Mouse (Mus musculus) forebrain, postnatal 0 days (tissue): ENCODE measurements around the gene Pfkfb3. TPM values are rescaled to one million over a fixed set of nuclear protein-coding genes. Genes with fewer than 3 reads are reported as not detected.

Experiments used
- ATAC-seq: fragments of 200-750 bp; cut with Nextera tagmentation; 2 replicates; pipeline ENCODE4 v1.8.0; 2017; ENCODE audit warnings: mild to moderate bottlenecking, moderate library complexity
- DNase-seq: peaks from one replicate; pipeline ENCODE4 v3.0.0-alpha.2; 2015
- H3K27ac ChIP-seq: fragments of 300-500 bp; sonication (generic); 2 replicates; pipeline ENCODE4 v1.5.1; 2014; ENCODE audit warnings: low read depth, mild to moderate bottlenecking, antibody characterized with exemption, low read length, moderate library complexity, mixed read lengths
- H3K27me3 ChIP-seq: fragments of 300-500 bp; sonication (generic); 2 replicates; pipeline ENCODE4 v1.6.1; 2014; ENCODE audit warnings: mild to moderate bottlenecking, low read length, mixed read lengths; ENCODE audit not compliant: insufficient read depth
- H3K36me3 ChIP-seq: fragments of 300-500 bp; sonication (generic); 2 replicates; pipeline ENCODE4 v1.6.1; 2014; ENCODE audit warnings: mild to moderate bottlenecking, moderate library complexity; ENCODE audit not compliant: insufficient read depth
- H3K4me1 ChIP-seq: fragments of 300-500 bp; sonication (generic); 2 replicates; pipeline ENCODE4 v1.6.1; 2014; ENCODE audit warnings: antibody characterized with exemption; ENCODE audit not compliant: insufficient read depth
- H3K4me2 ChIP-seq: fragments of 300-500 bp; sonication (generic); 2 replicates; pipeline ENCODE4 v1.6.1; 2014; ENCODE audit warnings: low read depth, mild to moderate bottlenecking, moderate library complexity
- H3K4me3 ChIP-seq: fragments of 300-500 bp; sonication (generic); 2 replicates; pipeline ENCODE4 v1.5.1; 2014; ENCODE audit warnings: low read depth, low read length, mixed read lengths
- H3K9ac ChIP-seq: fragments of 300-500 bp; sonication (generic); 2 replicates; pipeline ENCODE4 v1.6.1; 2014; ENCODE audit warnings: mild to moderate bottlenecking
- H3K9me3 ChIP-seq: fragments of 300-500 bp; sonication (generic); 2 replicates; pipeline ENCODE4 v1.6.1; 2016; ENCODE audit warnings: low read length
- CTCF ChIP-seq: sonication (generic); IDR thresholded peaks from 2 replicates; pipeline ENCODE4 v1.5.1; 2016; ENCODE audit warnings: antibody characterized with exemption, control low read depth, low read depth
- WGBS: fragments of 180-500 bp; shearing (Covaris S2); extraction: QIAGEN DNeasy Blood & Tissue Kit; methylation state at CpG from one replicate; pipeline ENCODE4 v1.1.7; 2014; 5-methylcytosine and 5-hydroxymethylcytosine counted together
- polyA plus RNA-seq: library from polyadenylated mRNA; unstranded; fragments of >200 nt; fragmentation: Nextera tagmentation; extraction: Ambion mirVana; gene quantifications from 2 replicates; pipeline ENCODE4 v1.2.1, GENCODE M21; 2015
- total RNA-seq: library from RNA; depleted of rRNA; stranded (reverse); fragments of >200 nt; gene quantifications from 2 replicates; pipeline ENCODE4 v1.2.3, GENCODE M21; 2014

Gene Pfkfb3
- total and polyA plus RNA-seq, 2 experiments from 2014 or later = 22.5 to 28.9 TPM

DNA sequence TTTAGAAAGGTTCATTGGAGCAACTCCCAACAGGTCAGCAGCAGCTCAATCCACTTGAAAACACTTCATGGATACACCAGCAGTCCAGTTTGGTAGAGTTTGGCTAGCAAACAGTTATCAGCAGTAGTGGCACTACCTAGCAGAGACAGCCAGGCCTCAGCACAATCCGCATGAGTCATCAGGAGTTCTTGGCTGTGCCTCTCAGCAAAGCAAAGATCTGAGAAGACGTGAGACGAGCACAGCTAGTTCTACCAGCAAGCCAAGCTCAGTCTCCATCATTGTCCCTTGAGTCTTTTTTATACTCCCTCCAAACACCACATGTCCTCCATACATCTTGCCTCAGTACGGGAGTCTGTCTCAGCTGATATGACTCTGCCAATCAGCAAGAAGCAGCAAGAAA lies 25.5 kb upstream of the Pfkfb3 start:
- no peak overlapping the region for H3K9ac ChIP-seq
- H3K27me3 ChIP-seq = no peaks in the 10 kb centered on the region
- no peaks in the 10 kb centered on the region for H3K9me3 ChIP-seq
- peaks cover 7% of the 10 kb centered on the region for H3K36me3 ChIP-seq
- WGBS = 94% methylated on average over 4 of the region's 4 CpGs
- H3K27ac ChIP-seq = no peak overlapping the region
- H3K4me1 ChIP-seq = no peaks in the 10 kb centered on the region
- TF ChIP-seq CTCF = no peak
- H3K4me2 ChIP-seq = no peak overlapping the region
- ATAC-seq (no peak), DNase-seq (no peak)
- no peak overlapping the region for H3K4me3 ChIP-seq

DNA sequence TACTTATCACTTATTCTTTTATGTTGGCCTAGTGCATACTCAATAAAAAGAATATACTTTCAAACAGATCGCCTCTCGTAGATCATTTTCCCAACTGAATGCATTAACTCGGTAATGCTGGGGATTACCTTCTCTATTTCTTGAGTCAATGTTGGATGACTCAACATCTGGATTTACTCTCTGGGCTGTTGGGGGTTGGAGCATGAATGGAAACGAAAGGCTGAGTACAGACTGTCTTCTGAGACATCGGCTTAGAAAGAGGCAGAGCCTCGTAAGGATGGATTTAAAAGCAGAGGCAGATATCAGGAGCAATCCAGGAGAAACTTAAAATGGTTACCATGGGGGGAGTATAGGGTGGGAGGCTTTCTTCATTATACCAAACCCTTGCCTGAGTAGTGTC lies 24.3 kb upstream of the Pfkfb3 start:
- no peak for TF ChIP-seq CTCF
- no peak for DNase-seq
- Histone ChIP-seq H3K27ac (no peak overlapping the region), H3K9me3 (no peaks in the 10 kb centered on the region), H3K36me3 (no peaks in the 10 kb centered on the region; the same call in 1 of the 2 replicates), H3K27me3 (no peaks in the 10 kb centered on the region), H3K4me2 (no peak overlapping the region), H3K9ac (no peak overlapping the region), H3K4me3 (no peak overlapping the region), H3K4me1 (no peaks in the 10 kb centered on the region)
- ATAC-seq = no peak
- WGBS = 92% methylated on average over 6 of the region's 6 CpGs

DNA sequence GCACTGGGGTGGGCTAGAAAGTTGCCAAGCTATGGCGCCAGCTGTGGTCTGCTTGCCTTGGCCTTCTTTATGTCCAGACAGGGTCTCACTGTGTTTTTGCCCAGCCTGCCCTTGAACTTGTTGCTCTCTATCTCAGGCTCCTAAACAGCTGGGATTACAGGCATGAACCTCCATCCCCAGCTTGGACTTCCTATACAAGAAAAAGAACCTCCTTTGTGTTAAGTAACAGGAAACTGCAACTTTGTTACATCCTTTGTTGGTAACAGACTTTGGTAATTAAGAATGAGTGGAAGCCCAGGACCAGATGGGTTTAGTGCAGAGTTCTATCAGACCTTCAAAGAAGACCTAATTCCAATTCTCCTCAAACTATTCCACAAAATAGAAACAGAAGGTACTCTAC lies 19.8 kb upstream of the Pfkfb3 start:
- H3K27ac ChIP-seq = no peak overlapping the region
- H3K4me2 ChIP-seq = no peak overlapping the region
- no peak for TF ChIP-seq CTCF
- WGBS = 100% methylated on average over 1 of the region's 1 CpGs
- no peaks in the 10 kb centered on the region for H3K4me1 ChIP-seq
- H3K9ac ChIP-seq = no peak overlapping the region
- H3K27me3 ChIP-seq = no peaks in the 10 kb centered on the region
- H3K4me3 ChIP-seq = no peak overlapping the region
- H3K9me3 ChIP-seq = no peaks in the 10 kb centered on the region
- DNase-seq = no peak
- no peaks in the 10 kb centered on the region for H3K36me3 ChIP-seq
- ATAC-seq = no peak

DNA sequence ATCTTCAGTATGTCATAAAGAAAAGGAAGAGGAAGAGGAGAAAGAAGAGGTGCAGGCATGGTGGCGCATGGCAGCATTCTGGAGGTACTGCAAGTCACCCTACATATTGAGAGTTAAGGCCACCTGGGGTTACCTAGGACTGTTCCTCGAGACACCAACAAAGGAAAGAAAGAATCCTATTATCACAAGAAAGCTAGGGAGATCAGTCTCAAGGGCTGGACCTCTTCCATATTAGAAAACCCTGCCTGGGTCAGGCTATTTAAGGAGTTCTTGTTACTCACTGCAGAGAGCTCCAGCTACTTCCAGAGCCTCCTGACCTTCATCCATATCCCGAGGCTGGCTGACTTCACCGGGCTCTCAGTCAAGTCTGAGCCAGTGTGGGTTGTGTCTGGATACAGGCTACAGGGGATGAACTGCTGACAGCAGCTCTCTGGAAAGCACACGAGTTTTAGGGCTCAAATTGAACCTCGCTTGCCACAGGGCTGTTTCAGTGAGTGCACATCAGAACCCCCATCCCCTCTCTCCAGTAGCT lies 17.2 kb upstream of the Pfkfb3 start:
- no peak for ATAC-seq
- TF ChIP-seq CTCF = no peak
- H3K27me3 ChIP-seq = no peaks in the 10 kb centered on the region
- no peak for DNase-seq
- no peaks in the 10 kb centered on the region for H3K9me3 ChIP-seq
- no peaks in the 10 kb centered on the region for H3K36me3 ChIP-seq
- H3K4me3 ChIP-seq = no peak overlapping the region
- H3K4me2 ChIP-seq = no peak overlapping the region
- WGBS = 41% methylated on average over 6 of the region's 6 CpGs
- H3K27ac ChIP-seq = no peak overlapping the region
- no peaks in the 10 kb centered on the region for H3K4me1 ChIP-seq
- no peak overlapping the region for H3K9ac ChIP-seq

DNA sequence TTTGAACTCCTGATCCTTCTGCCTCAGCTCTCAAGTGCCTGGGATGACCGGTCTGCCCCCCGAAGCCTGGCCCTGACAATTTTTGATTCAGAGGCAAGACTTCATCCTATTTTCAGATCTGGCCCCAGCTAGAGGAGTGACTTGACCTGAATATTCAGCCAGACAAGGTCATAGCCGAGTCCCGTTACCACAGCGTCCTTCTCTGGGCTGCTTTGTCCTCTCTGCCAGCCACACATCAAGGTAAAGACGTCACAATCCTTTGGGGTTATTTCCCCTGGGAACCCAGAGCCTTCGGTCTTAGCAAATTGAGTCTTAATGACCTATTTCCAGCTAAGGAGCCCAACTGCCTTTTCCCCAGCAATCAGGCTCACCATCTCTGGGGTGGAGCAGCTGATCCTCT lies 14.6 kb upstream of the Pfkfb3 start:
- no peak for ATAC-seq
- Histone ChIP-seq H3K27ac (no peak overlapping the region), H3K4me1 (no peaks in the 10 kb centered on the region), H3K4me3 (no peak overlapping the region), H3K36me3 (no peaks in the 10 kb centered on the region), H3K9me3 (no peaks in the 10 kb centered on the region), H3K27me3 (no peaks in the 10 kb centered on the region), H3K4me2 (no peak overlapping the region), H3K9ac (no peak overlapping the region)
- 87% methylated on average over 7 of the region's 7 CpGs for WGBS
- no peak for DNase-seq
- no peak for TF ChIP-seq CTCF

DNA sequence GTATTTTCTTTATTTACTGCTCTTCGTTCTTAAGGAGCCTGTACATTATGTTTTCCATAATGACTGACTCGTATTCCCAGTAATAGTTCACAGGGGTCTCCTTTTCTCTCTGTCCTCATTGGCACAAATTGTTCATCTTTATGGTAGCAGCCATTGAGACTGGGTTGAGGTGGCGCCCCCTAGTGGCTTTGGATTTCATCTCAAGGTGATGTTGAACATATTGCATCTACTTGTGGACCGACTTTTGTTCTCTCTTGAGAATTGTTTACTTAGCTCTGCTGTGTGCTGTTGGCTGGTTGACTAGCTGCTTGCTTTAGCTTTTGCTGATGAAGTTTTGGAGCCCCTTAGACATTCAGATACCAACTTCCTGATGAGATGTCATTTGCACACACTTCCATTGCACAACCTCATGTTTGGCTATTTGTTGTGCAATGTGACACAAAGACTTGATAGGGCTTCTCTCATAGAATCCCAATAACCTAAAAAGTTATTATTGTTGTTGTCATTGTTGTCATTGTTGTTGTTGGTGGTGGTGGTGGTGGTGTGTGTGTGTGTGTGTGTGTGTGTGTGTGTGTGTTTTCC lies 14.0 kb upstream of the Pfkfb3 start:
- peak; percentile 50 for TF ChIP-seq CTCF
- ATAC-seq (no peak), DNase-seq (no peak)
- Histone ChIP-seq H3K9ac (no peak overlapping the region), H3K9me3 (no peaks in the 10 kb centered on the region), H3K4me3 (no peak overlapping the region), H3K36me3 (no peaks in the 10 kb centered on the region), H3K4me2 (no peak overlapping the region), H3K27me3 (no peaks in the 10 kb centered on the region), H3K4me1 (no peaks in the 10 kb centered on the region), H3K27ac (no peak overlapping the region)
- WGBS = 60% methylated on average over 4 of the region's 4 CpGs

DNA sequence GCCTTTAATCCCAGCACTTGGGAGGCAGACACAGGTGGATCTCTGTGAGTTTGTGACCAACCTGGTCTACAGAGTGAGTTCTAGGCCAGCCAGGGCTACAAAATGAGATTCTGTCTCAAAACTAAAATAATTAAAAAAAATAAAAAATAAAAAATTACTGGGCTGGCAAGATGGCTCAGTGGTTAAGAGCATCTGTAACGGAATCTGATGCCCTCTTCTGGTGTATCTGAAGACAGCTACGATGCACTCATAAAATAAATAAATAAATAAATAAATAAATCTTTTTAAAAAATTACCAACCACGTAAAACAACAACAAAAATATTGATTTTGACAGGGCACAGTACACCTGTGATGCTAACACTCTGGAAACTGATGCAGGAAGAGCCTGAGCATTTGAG lies 13.0 kb upstream of the Pfkfb3 start:
- ATAC-seq (no peak), DNase-seq (no peak)
- Histone ChIP-seq H3K9me3 (no peaks in the 10 kb centered on the region), H3K4me3 (no peak overlapping the region), H3K36me3 (no peaks in the 10 kb centered on the region), H3K4me1 (no peaks in the 10 kb centered on the region), H3K27ac (no peak overlapping the region), H3K27me3 (no peaks in the 10 kb centered on the region), H3K4me2 (no peak overlapping the region), H3K9ac (no peak overlapping the region)
- no peak for TF ChIP-seq CTCF
- 87% methylated on average over 3 of the region's 3 CpGs for WGBS
